Mouse (Mus musculus) C2C12 (cell line): ENCODE measurements around the gene Map4k4. TPM values are rescaled to one million over a fixed set of nuclear protein-coding genes. Genes with fewer than 3 reads are reported as not detected.

Experiments used
- H3K27me3 ChIP-seq: one replicate; pipeline ENCODE4 v1.6.1; 2011; ENCODE audit not compliant: control insufficient read depth, insufficient read depth, insufficient read length
- H3K36me3 ChIP-seq: one replicate; pipeline ENCODE4 v1.6.1; 2011; ENCODE audit not compliant: control insufficient read depth, insufficient read depth
- H3K4me3 ChIP-seq: one replicate; pipeline ENCODE4 v1.5.1; 2011; ENCODE audit warnings: mild to moderate bottlenecking, control low read depth; ENCODE audit not compliant: poor library complexity, insufficient read depth, severe bottlenecking
- H3K79me2 ChIP-seq: one replicate; pipeline ENCODE4 v1.6.1; 2011; ENCODE audit not compliant: control insufficient read depth, insufficient read depth
- H3K79me3 ChIP-seq: one replicate; pipeline ENCODE4 v1.6.1; 2011; ENCODE audit warnings: low read depth, control low read depth
- H3ac ChIP-seq: one replicate; pipeline ENCODE3; 2011; ENCODE audit warnings: low read depth; ENCODE audit not compliant: control insufficient read depth, insufficient read length
- CEBPB ChIP-seq: IDR thresholded peaks from one replicate; pipeline ENCODE4 v1.6.1; 2011; ENCODE audit warnings: low read depth, mild to moderate bottlenecking, control low read depth, moderate library complexity
- CTCF ChIP-seq: IDR thresholded peaks from one replicate; pipeline ENCODE4 v1.5.1; 2011; ENCODE audit not compliant: control insufficient read depth, insufficient read depth, insufficient read length
- FOSL1 ChIP-seq: IDR thresholded peaks from one replicate; pipeline ENCODE4 v1.8.0; 2011; ENCODE audit warnings: mild to moderate bottlenecking, low read length; ENCODE audit not compliant: poor library complexity, insufficient read depth, severe bottlenecking
- MAX ChIP-seq: IDR thresholded peaks from one replicate; pipeline ENCODE4 v1.6.1; 2011; ENCODE audit warnings: mild to moderate bottlenecking, control low read depth
- MYOD1 ChIP-seq: IDR thresholded peaks from one replicate; pipeline ENCODE4 v1.6.1; 2011; ENCODE audit warnings: low read depth; ENCODE audit not compliant: control insufficient read depth, insufficient read length
- MYOG ChIP-seq: IDR thresholded peaks from one replicate; pipeline ENCODE4 v1.6.1; 2011; ENCODE audit not compliant: control insufficient read depth, insufficient read length; ENCODE audit errors: extremely low read depth
- USF1 ChIP-seq: IDR thresholded peaks from one replicate; pipeline ENCODE4 v1.6.1; 2011; ENCODE audit warnings: low read depth, mild to moderate bottlenecking, control low read depth, moderate library complexity
- polyA plus RNA-seq: library from polyadenylated mRNA; unstranded; fragments of >200 nt; fragmentation: generic; extraction: Trizol; gene quantifications from one replicate; pipeline ENCODE4 v1.2.1, GENCODE M21; 2012; ENCODE audit warnings: missing spikeins

The Map4k4 gene
- polyA plus RNA-seq, 1 experiment, result 141 TPM

- no peak overlapping the region for H3K4me3 ChIP-seq
- no peak overlapping the region for H3ac ChIP-seq
Observed at GRCm38 (mm10) chr1:39866367-39867141, 34.2 kb upstream of the Map4k4 start.

GRCm38 (mm10) chr1:39867142-39867525, 33.6 kb upstream of the Map4k4 start:
- TF ChIP-seq MAX (no peak), CEBPB (no peak), FOSL1 (no peak), CTCF (no peak), USF1 (no peak), MYOD1 (no peak), MYOG (no peak)
- no peaks in the 10 kb centered on the region for H3K79me2 ChIP-seq
- no peaks in the 10 kb centered on the region for H3K79me3 ChIP-seq
- H3K36me3 ChIP-seq, result no peaks in the 10 kb centered on the region
- H3K4me3 ChIP-seq, result no peak overlapping the region
- H3K27me3 ChIP-seq, result no peaks in the 10 kb centered on the region
- no peak overlapping the region for H3ac ChIP-seq

More at GRCm38 (mm10) chr1:39866367-39867141, 34.2 kb upstream of the Map4k4 start:
- H3K79me3 ChIP-seq, result no peaks in the 10 kb centered on the region
- H3K36me3 ChIP-seq, result no peaks in the 10 kb centered on the region
- no peak for TF ChIP-seq FOSL1
- TF ChIP-seq USF1, result no peak
- no peak for TF ChIP-seq CTCF
- TF ChIP-seq MYOG, result no peak
- TF ChIP-seq CEBPB, result no peak
- TF ChIP-seq MYOD1, result no peak
- TF ChIP-seq MAX, result no peak
- H3K79me2 ChIP-seq, result no peaks in the 10 kb centered on the region
- H3K27me3 ChIP-seq, result no peaks in the 10 kb centered on the region

GRCm38 (mm10) chr1:39867966-39868593, 32.6 kb upstream of the Map4k4 start:
- Histone ChIP-seq H3K36me3 (no peaks in the 10 kb centered on the region), H3K4me3 (no peak overlapping the region), H3ac (no peak overlapping the region), H3K27me3 (no peaks in the 10 kb centered on the region), H3K79me2 (no peaks in the 10 kb centered on the region), H3K79me3 (no peaks in the 10 kb centered on the region)
- TF ChIP-seq MYOD1, result no peak
- TF ChIP-seq FOSL1, result no peak
- no peak for TF ChIP-seq CTCF
- no peak for TF ChIP-seq MAX
- TF ChIP-seq CEBPB, result no peak
- no peak for TF ChIP-seq USF1
- TF ChIP-seq MYOG, result no peak

GRCm38 (mm10) chr1:39868825-39869571, 31.7 kb upstream of the Map4k4 start:
- no peak overlapping the region for H3K4me3 ChIP-seq
- H3K79me3 ChIP-seq, result no peaks in the 10 kb centered on the region
- no peaks in the 10 kb centered on the region for H3K27me3 ChIP-seq
- no peak overlapping the region for H3ac ChIP-seq
- no peaks in the 10 kb centered on the region for H3K36me3 ChIP-seq
- no peaks in the 10 kb centered on the region for H3K79me2 ChIP-seq
- no peak for TF ChIP-seq MAX
- no peak for TF ChIP-seq USF1
- TF ChIP-seq CEBPB, result no peak
- no peak for TF ChIP-seq CTCF
- TF ChIP-seq MYOD1, result no peak
- no peak for TF ChIP-seq FOSL1
- TF ChIP-seq MYOG, result no peak

GRCm38 (mm10) chr1:39869721-39870201, 31.0 kb upstream of the Map4k4 start:
- no peaks in the 10 kb centered on the region for H3K79me2 ChIP-seq
- H3K79me3 ChIP-seq, result no peaks in the 10 kb centered on the region
- no peak overlapping the region for H3K4me3 ChIP-seq
- no peak overlapping the region for H3ac ChIP-seq
- no peaks in the 10 kb centered on the region for H3K36me3 ChIP-seq
- TF ChIP-seq MYOG, result no peak
- TF ChIP-seq MAX, result no peak
- no peaks in the 10 kb centered on the region for H3K27me3 ChIP-seq

- H3K4me3 ChIP-seq, result no peak overlapping the region
- H3K36me3 ChIP-seq, result no peaks in the 10 kb centered on the region
- H3K79me3 ChIP-seq, result no peaks in the 10 kb centered on the region
- no peak for TF ChIP-seq MYOD1
- TF ChIP-seq FOSL1, result no peak
- no peak for TF ChIP-seq CEBPB
- no peak for TF ChIP-seq CTCF
- no peak for TF ChIP-seq MYOG
- TF ChIP-seq MAX, result no peak
- TF ChIP-seq USF1, result no peak
- H3K79me2 ChIP-seq, result no peaks in the 10 kb centered on the region
- H3K27me3 ChIP-seq, result no peaks in the 10 kb centered on the region
- no peak overlapping the region for H3ac ChIP-seq
Observed at GRCm38 (mm10) chr1:39877981-39878380, 22.7 kb upstream of the Map4k4 start.
